Mouse (Mus musculus): ENCODE results near the gene Isl2.

Gene Isl2

GRCm38 (mm10) chr9:55538377-55538776 lies at the start of gene Isl2:
Gene Isl2 (plus strand): TSS chr9:55538672.
- CTCF ChIA-PET: interaction anchor here in 2 of 4 experiments (0.6 to 0.7 kb wide), 4 partner anchors 56 to 412 kb away, joined by 3 to 6 read pairs (median 3); no protein-coding TSS in a partner anchor
- POLR2A ChIA-PET: no interaction called here

GRCm38 (mm10) chr9:55507922-55508321 lies 30.6 kb upstream of the Isl2 start:
- POLR2A ChIA-PET: interaction anchor here in 1 of 4 experiments (1.1 kb wide), 1 partner anchor 76 kb away, joined by 4 read pairs; no protein-coding TSS in a partner anchor
- CTCF ChIA-PET: interaction anchor here in 1 of 4 experiments (0.6 kb wide), 2 partner anchors 576 to 993 kb away, joined by 3 to 4 read pairs; no protein-coding TSS in a partner anchor

- CTCF ChIA-PET: no interaction called here
- POLR2A ChIA-PET: interaction anchor here in 1 of 4 experiments (1.1 kb wide), 1 partner anchor 77 kb away, joined by 4 read pairs; no protein-coding TSS in a partner anchor
Observed at GRCm38 (mm10) chr9:55508701-55509100, 29.8 kb upstream of the Isl2 start.

GRCm38 (mm10) chr9:55509731-55510130 lies 28.7 kb upstream of the Isl2 start:
- ChIA-PET CTCF (no interaction called here), POLR2A (interaction anchor here in 2 of 4 experiments (0.6 to 0.7 kb wide), 2 partner anchors 46 to 428 kb away, joined by 3 read pairs; partner anchors contain the start of gene Scaper (in 1 of the 2))

- ChIA-PET CTCF (no interaction called here), POLR2A (interaction anchor here in 2 of 4 experiments (0.8 to 1.7 kb wide), 5 partner anchors 9 to 642 kb away, joined by 3 to 4 read pairs (median 3); no protein-coding TSS in a partner anchor)
Observed at GRCm38 (mm10) chr9:55510651-55511235, 27.7 kb upstream of the Isl2 start.

GRCm38 (mm10) chr9:55511521-55511993 lies 26.9 kb upstream of the Isl2 start:
- ChIA-PET POLR2A (interaction anchor here (0.6 to 1.9 kb wide), 27 partner anchors 9 to 1023 kb away, joined by 3 to 13 read pairs (median 3); partner anchors contain the start of gene Scaper (in 2 of the 4)), CTCF (interaction anchor here in 1 of 4 experiments (2.5 kb wide), 1 partner anchor 14 kb away, joined by 6 read pairs; no protein-coding TSS in a partner anchor)

- ChIA-PET POLR2A (interaction anchor here (0.6 to 1.9 kb wide), 26 partner anchors 10 to 1023 kb away, joined by 3 to 13 read pairs (median 3); partner anchors contain the start of genes Scaper (in 2 of the 4) and Wdr61 (in 1 of the 4)), CTCF (interaction anchor here in 1 of 4 experiments (2.5 kb wide), 1 partner anchor 13 kb away, joined by 6 read pairs; no protein-coding TSS in a partner anchor)
Observed at GRCm38 (mm10) chr9:55512027-55512543, 26.4 kb upstream of the Isl2 start, which contains the start of gene Etfa. Gene Etfa (minus strand): TSS chr9:55512243.

GRCm38 (mm10) chr9:55525716-55526115 lies 12.8 kb upstream of the Isl2 start:
- ChIA-PET CTCF (interaction anchor here in 3 of 4 experiments (0.7 to 2.7 kb wide), 9 partner anchors 13 to 116 kb away, joined by 3 to 19 read pairs (median 5); partner anchors contain the start of gene Etfa (in 1 of the 3)), POLR2A (interaction anchor here in 2 of 4 experiments (1.1 to 2.3 kb wide), 5 partner anchors 14 to 96 kb away, joined by 3 to 13 read pairs (median 3); partner anchors contain the start of gene Etfa (in 1 of the 2))

GRCm38 (mm10) chr9:55535907-55536306 lies 2.6 kb upstream of the Isl2 start:
- POLR2A ChIA-PET: interaction anchor here in 3 of 4 experiments (0.5 to 1.3 kb wide), 10 partner anchors 15 to 305 kb away, joined by 3 to 4 read pairs (median 3); partner anchors contain the start of gene Etfa (in 1 of the 3)

GRCm38 (mm10) chr9:55539006-55539405 lies 534 bp downstream of the Isl2 start:
- ChIA-PET POLR2A (interaction anchor here in 1 of 4 experiments (1.2 kb wide), 1 partner anchor 14 kb away, joined by 3 read pairs; no protein-coding TSS in a partner anchor), CTCF (interaction anchor here in 2 of 4 experiments (0.7 kb wide), 3 partner anchors 142 to 411 kb away, joined by 3 to 6 read pairs (median 3); no protein-coding TSS in a partner anchor)

More at GRCm38 (mm10) chr9:55535907-55536306, 2.6 kb upstream of the Isl2 start:
- CTCF ChIA-PET: interaction anchor here (0.5 to 2.5 kb wide), 20 partner anchors 12 to 1278 kb away, joined by 3 to 12 read pairs (median 4); partner anchors contain the start of gene Scaper (in 1 of the 4)

GRCm38 (mm10) chr9:55539661-55540390 lies 1.4 kb downstream of the Isl2 start:
- POLR2A ChIA-PET: interaction anchor here in 3 of 4 experiments (0.6 to 1.5 kb wide), 4 partner anchors 9 to 502 kb away, joined by 3 to 5 read pairs (median 4); partner anchors contain the start of gene Rcn2 (in 1 of the 3)
- CTCF ChIA-PET: interaction anchor here in 1 of 4 experiments (0.6 kb wide), 1 partner anchor 1008 kb away, joined by 4 read pairs; no protein-coding TSS in a partner anchor

GRCm38 (mm10) chr9:55540391-55540770 lies 1.9 kb downstream of the Isl2 start:
- POLR2A ChIA-PET: interaction anchor here in 3 of 4 experiments (0.6 to 3.1 kb wide), 9 partner anchors 9 to 501 kb away, joined by 3 to 12 read pairs (median 4); partner anchors contain the start of genes Etfa (in 2 of the 3), Rcn2 (in 1 of the 3) and Scaper (in 1 of the 3)
- CTCF ChIA-PET: interaction anchor here in 1 of 4 experiments (0.6 kb wide), 1 partner anchor 1007 kb away, joined by 4 read pairs; no protein-coding TSS in a partner anchor

GRCm38 (mm10) chr9:55540888-55541287 lies 2.4 kb downstream of the Isl2 start:
- ChIA-PET POLR2A (interaction anchor here in 3 of 4 experiments (0.6 to 3.1 kb wide), 7 partner anchors 8 to 501 kb away, joined by 3 to 12 read pairs (median 4); partner anchors contain the start of genes Etfa (in 2 of the 3), Rcn2 (in 1 of the 3) and Scaper (in 1 of the 3)), CTCF (no interaction called here)

GRCm38 (mm10) chr9:55541681-55542365 lies 3.4 kb downstream of the Isl2 start:
- ChIA-PET CTCF (interaction anchor here in 1 of 4 experiments (1.4 kb wide), 1 partner anchor 112 kb away, joined by 5 read pairs; no protein-coding TSS in a partner anchor), POLR2A (interaction anchor here in 2 of 4 experiments (0.5 to 3.1 kb wide), 3 partner anchors 14 to 699 kb away, joined by 3 to 12 read pairs (median 4); partner anchors contain the start of gene Scaper (in 1 of the 2))

GRCm38 (mm10) chr9:55542366-55543325 lies 4.2 kb downstream of the Isl2 start:
- ChIA-PET CTCF (interaction anchor here in 1 of 4 experiments (1.4 kb wide), 1 partner anchor 113 kb away, joined by 5 read pairs; no protein-coding TSS in a partner anchor), POLR2A (interaction anchor here in 1 of 4 experiments (3.1 kb wide), 1 partner anchor 14 kb away, joined by 12 read pairs; no protein-coding TSS in a partner anchor)

GRCm38 (mm10) chr9:55543336-55543702 lies 4.8 kb downstream of the Isl2 start:
- POLR2A ChIA-PET: interaction anchor here in 1 of 4 experiments (3.1 kb wide), 1 partner anchor 13 kb away, joined by 12 read pairs; no protein-coding TSS in a partner anchor
- CTCF ChIA-PET: no interaction called here

Data from embryonic stem cell, embryonic (primary cell).